Mouse (Mus musculus): ENCODE measurements around the gene Gm8653.
"Not testable (repeated sequence)": the region's sequence is repeated elsewhere in the genome, so short reads cannot be mapped to it uniquely, and the experiment has no call there.

The Gm8653 gene

GRCm38 (mm10) chr7:22201164-22201563 is at the start of gene Gm8653:
TSS of gene Gm8653 (minus strand) at chr7:22201264.
- not testable (repeated sequence) for DNase-seq (ENCODE audit: inconsistent age in 2 of 2, low spot score in 1 of 2)

- not testable (repeated sequence) for DNase-seq (ENCODE audit: inconsistent age in 2 of 2, low spot score in 1 of 2)
Measured at GRCm38 (mm10) chr7:22229384-22229783, 28.3 kb upstream of the Gm8653 start, which contains the start of gene Gm8453. TSS of gene Gm8453 (minus strand) at chr7:22229484.

- DNase-seq (ENCODE audit: inconsistent age in 2 of 2, low spot score in 1 of 2), result not testable (repeated sequence)
Measured at GRCm38 (mm10) chr7:22189077-22189476, 12.0 kb downstream of the Gm8653 start, which contains the start of gene Vmn1r143. TSS of gene Vmn1r143 (plus strand) at chr7:22189377.

- DNase-seq (ENCODE audit: inconsistent age in 2 of 2, low spot score in 1 of 2), result not testable (repeated sequence)
Measured at GRCm38 (mm10) chr7:22163935-22164334, 37.1 kb downstream of the Gm8653 start, which contains the start of gene Vmn1r142. TSS of gene Vmn1r142 (minus strand) at chr7:22164035.
